Mouse (Mus musculus) gastrocnemius, postnatal 10 days (tissue): Measurements from ENCODE around the gene Hist1h3d. TPM values are rescaled to one million over a fixed set of nuclear protein-coding genes. Genes with fewer than 3 reads are reported as not detected.
A peak's percentile ranks its signal among the peaks of the same experiment; 100 is the strongest.
"Not testable (repeated sequence)": the region's sequence is repeated elsewhere in the genome, so short reads cannot be mapped to it uniquely, and the experiment has no call there.

ENCODE experiments used
- DNase-seq: peaks from one replicate; pipeline ENCODE4 v3.0.0; 2021; ENCODE audit warnings: mixed read lengths
- total RNA-seq, 2 experiments: library from RNA; stranded (reverse); gene quantifications; 2 replicates each; pipeline ENCODE4 v1.2.3; 2021

Gene Hist1h3d
- total RNA-seq, 2 experiments from 2014 or later, result 25.8 to 30.6 TPM

GRCm38 (mm10) chr13:23542225-23542980 lies 33.2 kb upstream of the Hist1h3d start:
- not testable (repeated sequence) for DNase-seq

GRCm38 (mm10) chr13:23542999-23543607 lies 32.5 kb upstream of the Hist1h3d start, which contains the start of gene Hist1h2bh:
TSS of gene Hist1h2bh (minus strand) at chr13:23543392.
- peak; percentile 23 for DNase-seq

DNA sequence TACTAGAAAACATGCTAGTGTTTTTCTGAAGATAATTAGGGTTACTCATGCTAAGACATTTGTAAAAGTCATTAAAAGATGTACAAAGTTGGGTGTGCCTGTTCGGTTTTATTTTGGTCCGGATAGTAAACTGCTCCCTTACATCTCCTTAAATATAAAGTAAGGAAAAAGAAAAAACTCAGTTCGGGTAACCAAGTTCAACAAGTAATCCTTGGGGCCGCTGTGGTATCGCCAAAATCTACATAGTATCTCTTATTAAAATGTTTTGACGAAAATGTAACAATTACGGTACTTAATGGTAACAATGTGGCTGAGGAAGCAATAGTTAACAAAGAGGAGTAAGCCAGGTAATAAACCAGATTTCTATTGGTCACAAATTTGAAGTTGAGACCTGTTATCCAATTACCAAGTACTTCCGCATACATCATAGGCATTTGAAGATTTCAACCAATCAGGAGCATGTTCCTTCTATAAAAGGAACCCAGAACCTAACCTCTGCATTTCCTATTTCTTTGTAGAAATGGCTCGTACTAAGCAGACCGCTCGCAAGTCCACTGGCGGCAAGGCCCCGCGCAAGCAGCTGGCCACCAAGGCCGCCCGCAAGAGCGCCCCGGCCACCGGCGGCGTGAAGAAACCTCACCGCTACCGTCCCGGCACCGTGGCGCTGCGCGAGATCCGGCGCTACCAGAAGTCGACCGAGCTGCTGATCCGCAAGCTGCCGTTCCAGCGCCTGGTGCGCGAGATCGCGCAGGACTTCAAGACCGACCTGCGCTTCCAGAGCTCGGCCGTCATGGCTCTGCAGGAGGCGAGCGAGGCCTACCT lies 31.4 kb upstream of the Hist1h3d start, which contains the start of gene Hist1h3f:
TSS of gene Hist1h3f (plus strand) at position 88 of the 822 bp plus-strand sequence.
- DNase-seq, result peak; percentile 40

DNA sequence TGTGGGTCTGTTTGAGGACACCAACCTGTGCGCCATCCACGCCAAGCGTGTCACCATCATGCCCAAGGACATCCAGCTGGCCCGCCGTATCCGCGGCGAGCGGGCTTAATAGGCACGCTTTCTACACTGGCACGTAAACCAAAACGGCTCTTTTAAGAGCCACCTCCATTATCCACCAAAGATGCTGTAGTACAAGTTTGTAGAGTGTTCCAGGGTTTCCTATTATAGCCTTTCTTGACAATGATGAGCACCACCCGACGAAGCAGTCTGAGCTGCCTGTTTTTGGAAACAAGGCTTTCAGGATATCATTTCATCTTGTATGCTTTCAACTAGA lies 30.8 kb upstream of the Hist1h3d start:
- not testable (repeated sequence) for DNase-seq

- no peak for DNase-seq
Measured at GRCm38 (mm10) chr13:23546694-23547093, 28.9 kb upstream of the Hist1h3d start.

DNA sequence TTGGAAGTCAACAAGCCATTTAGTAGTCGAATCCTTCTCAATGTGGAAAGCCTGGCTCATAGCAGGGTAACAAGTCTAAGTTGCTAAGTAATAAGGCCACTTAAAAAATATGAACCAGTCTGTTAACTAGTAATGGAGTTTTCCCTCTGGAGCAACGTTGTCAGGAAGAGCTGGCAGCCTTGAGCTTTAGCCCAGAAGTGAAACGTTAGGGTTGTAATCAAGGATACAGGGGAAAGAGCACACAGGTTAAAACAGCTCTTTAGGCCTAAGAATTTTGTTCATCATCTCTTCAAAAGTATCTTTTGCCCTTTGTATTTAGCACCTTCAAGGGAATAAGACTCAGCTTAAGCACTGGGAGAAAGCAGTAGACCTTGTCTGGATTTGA lies 24.8 kb upstream of the Hist1h3d start:
- no peak for DNase-seq

GRCm38 (mm10) chr13:23551146-23551834 lies 24.3 kb upstream of the Hist1h3d start, which contains the start of gene Hist1h4f:
TSS of gene Hist1h4f (minus strand) at chr13:23551648.
- DNase-seq, result peak; percentile 55

DNA sequence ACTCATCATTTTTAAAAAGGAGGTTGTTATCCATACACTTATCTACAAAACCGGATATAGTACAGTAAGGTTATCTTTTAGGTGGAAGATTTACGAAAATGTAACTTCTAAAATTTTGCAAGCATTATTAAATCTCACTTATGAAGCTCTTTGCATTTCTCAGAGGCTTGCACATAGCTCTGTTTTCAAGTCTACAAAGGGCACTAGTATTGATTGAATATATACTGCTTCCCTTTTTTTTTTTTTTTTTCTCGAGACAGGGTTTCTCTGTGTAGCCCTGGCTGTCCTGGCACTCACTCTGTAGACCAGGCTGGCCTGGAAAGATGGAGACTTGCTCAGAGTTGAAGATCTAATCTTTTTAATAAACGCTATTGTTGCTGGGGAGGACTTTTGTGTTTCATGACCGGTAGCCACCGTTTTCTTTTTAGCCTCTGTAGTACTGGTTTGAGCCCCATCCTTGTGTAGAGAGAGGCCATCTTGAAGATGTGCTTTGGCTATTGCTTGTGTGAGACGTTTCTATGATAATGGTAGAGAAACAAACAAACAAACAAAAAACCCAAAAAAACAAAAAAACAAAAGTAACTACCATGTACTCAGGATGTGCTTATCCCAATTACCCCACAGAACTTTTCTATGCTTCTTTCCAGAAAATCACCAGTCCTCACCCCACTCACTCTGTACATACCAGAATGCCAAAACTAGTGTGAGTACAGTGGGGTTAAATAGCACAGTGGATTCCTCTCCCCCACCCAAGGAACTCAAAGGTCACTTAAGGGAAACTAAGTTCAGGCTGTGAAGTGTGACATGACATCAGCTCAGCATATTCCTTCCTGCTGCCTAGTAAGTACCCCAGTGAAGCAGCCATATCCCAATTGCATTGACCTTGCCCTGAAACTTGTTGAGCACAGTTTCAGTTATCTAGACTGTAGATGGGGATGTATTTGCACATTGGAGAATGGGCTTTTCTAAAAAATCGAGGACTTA lies 23.3 kb upstream of the Hist1h3d start:
- no peak for DNase-seq

DNA sequence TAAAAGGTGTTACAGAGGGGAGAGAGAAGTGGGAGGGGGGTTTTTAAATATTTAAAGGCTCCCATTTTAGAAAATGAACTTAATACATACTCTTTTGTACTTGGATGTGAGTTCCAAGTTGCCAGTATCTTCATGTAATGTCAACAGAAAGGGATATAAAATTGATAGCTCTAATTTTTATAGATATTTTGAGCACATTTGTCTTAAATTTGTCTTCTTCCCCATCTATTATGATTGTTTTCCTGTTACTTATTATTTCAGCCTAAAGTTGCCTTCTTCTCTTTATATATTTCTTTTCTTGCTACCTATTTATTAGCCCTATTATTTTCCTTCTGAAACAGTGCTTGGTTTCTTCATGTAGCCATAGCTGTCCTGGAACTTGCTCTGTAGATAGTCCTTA lies 22.6 kb upstream of the Hist1h3d start, which contains the start of gene Hist1h1d:
TSS of gene Hist1h1d (plus strand) at position 301 of the 400 bp plus-strand sequence.
- DNase-seq, result no peak

GRCm38 (mm10) chr13:23554393-23554792 lies 21.2 kb upstream of the Hist1h3d start:
- no peak for DNase-seq

- peak; percentile 60 for DNase-seq
Measured at GRCm38 (mm10) chr13:23554925-23555838, 20.4 kb upstream of the Hist1h3d start.

GRCm38 (mm10) chr13:23555839-23556416 lies 19.6 kb upstream of the Hist1h3d start:
- peak; percentile 20 for DNase-seq

DNA sequence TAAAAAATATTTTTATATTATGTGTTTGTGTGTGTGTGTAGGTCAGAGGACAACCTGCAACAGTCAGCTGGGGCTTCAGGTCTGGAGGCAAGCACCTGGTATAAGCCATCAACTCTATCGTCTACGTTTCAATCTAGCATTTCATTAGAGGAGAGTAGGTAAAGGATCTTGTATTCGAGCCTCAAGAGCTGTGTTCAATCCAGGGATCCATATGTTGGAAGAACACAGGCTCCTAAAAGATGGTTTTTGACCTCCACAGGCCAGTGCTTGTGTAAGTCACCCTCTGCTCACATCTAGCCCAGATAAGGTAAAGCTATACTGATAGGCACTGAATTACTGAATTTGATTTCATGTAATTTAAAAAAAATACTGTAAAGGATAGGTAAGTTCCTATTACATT lies 18.7 kb upstream of the Hist1h3d start:
- no peak for DNase-seq

DNA sequence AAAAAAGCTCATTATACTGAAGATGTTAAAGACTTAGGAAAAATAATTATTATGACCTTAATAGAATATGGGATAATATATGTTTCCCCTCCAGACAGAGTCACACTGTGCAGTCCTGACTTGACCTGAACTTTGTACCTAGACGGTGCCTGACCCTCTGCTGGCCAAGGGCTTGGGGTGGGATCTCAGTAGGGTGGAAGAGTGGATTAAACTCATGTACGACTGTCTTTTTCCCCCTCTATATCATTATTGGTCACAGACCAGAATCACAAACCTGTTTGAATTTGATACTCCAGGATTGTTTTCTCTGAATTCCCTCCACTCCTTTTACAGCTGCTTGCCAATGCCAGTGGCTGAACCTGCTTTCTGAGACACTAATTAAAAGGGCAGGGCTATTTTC lies 14.9 kb upstream of the Hist1h3d start:
- DNase-seq, result not testable (repeated sequence)

DNA sequence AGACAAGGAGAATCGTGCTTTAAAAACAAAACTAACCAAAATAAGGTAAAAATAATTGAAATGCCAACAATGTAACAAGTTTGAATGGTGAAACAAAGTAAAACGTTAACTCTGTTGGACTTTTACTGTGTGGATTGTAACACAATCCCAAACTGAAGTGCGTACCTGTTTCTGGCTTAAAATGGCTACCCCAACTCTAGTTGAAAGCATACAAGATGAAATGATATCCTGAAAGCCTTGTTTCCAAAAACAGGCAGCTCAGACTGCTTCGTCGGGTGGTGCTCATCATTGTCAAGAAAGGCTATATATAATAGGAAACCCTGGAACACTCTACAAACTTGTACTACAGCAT lies 14.1 kb upstream of the Hist1h3d start:
- not testable (repeated sequence) for DNase-seq

- DNase-seq, result peak; percentile 90
Measured at GRCm38 (mm10) chr13:23561883-23562659, 13.5 kb upstream of the Hist1h3d start, which contains the start of gene Hist1h3e. TSS of gene Hist1h3e (minus strand) at chr13:23562369.

DNA sequence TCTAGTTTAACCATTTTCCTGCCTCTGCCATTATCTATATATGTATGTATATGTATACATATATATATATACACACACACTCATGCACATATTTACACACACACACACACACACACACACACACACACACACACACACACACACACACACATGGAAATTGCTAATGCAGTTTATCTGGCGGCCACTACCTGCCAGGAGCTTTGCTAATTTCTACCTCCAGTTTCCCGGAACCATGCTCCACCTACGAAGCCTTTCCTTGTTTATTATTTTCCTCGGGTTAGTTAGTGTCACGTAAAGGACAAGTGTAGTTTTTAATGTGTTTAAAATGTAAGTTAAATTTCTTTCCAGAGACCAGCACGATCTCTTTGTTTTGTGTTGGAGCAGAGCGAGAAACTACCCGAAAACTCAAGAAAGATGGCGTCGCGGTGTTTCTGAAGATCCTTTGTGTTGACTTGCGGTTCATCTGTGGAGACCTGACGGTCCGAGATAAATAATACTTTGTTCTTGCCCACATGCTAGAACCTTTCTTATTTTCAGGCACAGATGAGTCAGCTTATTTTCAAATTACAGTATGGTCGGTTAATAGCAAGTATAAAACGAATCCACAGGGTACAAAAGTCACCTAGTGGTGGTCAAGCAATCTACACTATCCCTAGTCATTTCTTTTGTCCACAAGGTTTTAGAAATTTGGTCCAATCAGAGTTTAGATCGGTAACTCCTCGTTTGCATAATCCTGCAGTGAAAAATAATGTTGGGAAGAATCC lies 12.7 kb upstream of the Hist1h3d start:
- DNase-seq, result no peak

DNA sequence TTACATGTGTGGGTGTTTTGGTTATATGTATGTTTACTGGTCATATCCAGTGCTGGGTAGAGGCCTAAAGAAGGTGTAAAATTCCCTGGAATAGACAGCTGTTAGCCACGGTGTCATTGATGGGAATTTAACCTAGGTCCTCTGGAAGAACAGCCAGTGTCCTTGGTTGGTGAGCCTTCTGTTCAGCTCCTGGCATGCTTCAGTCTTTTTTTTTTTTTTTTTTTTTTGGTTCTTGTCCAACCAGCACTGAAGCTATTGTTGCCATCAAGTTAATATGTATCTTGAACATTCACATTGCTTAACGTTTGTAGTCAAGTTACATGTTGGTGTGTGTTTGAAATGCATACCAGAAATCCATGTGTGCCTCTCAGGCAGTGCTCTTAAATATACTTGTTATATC lies 11.1 kb upstream of the Hist1h3d start:
- no peak for DNase-seq
